Mouse (Mus musculus): ENCODE measurements around the gene Rgs6. TPM values are rescaled to one million over a fixed set of nuclear protein-coding genes. Genes with fewer than 3 reads are reported as not detected.

Rgs6 gene
- polyA plus RNA-seq, 1 experiment from 2014 or later: 1.4 TPM

- no peak overlapping the region for H3K4me2 ChIP-seq (replicated peaks; ENCODE audit: low read depth, low read length)
- H3K9me3 ChIP-seq (ENCODE audit: control insufficient read depth, low read depth, low read length): no peaks in the 10 kb centered on the region
- no peak overlapping the region for H3K4me3 ChIP-seq (ENCODE audit: low read depth, low read length)
- no peak overlapping the region for H3K9ac ChIP-seq (replicated peaks; ENCODE audit: low read depth, low read length)
- peaks cover 2% of the 10 kb centered on the region; the same call in 1 of the 2 replicates for H3K4me1 ChIP-seq (ENCODE audit: control insufficient read depth, insufficient read depth, low read length)
- 79% methylated on average over 7 of the region's 7 CpGs for WGBS
- ATAC-seq (ENCODE audit: insufficient number of reproducible peaks, insufficient read depth, low FRiP score, low read depth): no peak
- no peaks in the 10 kb centered on the region for H3K36me3 ChIP-seq (ENCODE audit: control insufficient read depth, insufficient read depth, low read length)
- no peak overlapping the region for H3K27ac ChIP-seq (ENCODE audit: low read length)
- no peaks in the 10 kb centered on the region for H3K27me3 ChIP-seq (ENCODE audit: control insufficient read depth, insufficient read depth, low read length)
Observed at GRCm38 (mm10) chr12:83047710-83048109, 459.6 kb downstream of the Rgs6 start.

- Histone ChIP-seq H3K27me3 (ENCODE audit: control insufficient read depth, insufficient read depth, low read length) (no peaks in the 10 kb centered on the region), H3K27ac (ENCODE audit: low read length) (no peak overlapping the region), H3K4me2 (replicated peaks; ENCODE audit: low read depth, low read length) (no peak overlapping the region), H3K36me3 (ENCODE audit: control insufficient read depth, insufficient read depth, low read length) (no peaks in the 10 kb centered on the region), H3K4me3 (ENCODE audit: low read depth, low read length) (no peak overlapping the region), H3K4me1 (ENCODE audit: control insufficient read depth, insufficient read depth, low read length) (no peaks in the 10 kb centered on the region), H3K9ac (replicated peaks; ENCODE audit: low read depth, low read length) (no peak overlapping the region), H3K9me3 (ENCODE audit: control insufficient read depth, low read depth, low read length) (no peaks in the 10 kb centered on the region)
- 63% methylated on average over 8 of the region's 8 CpGs for WGBS
- no peak for ATAC-seq (ENCODE audit: insufficient number of reproducible peaks, insufficient read depth, low FRiP score, low read depth)
Observed at GRCm38 (mm10) chr12:83050514-83050913, 462.4 kb downstream of the Rgs6 start.

DNA sequence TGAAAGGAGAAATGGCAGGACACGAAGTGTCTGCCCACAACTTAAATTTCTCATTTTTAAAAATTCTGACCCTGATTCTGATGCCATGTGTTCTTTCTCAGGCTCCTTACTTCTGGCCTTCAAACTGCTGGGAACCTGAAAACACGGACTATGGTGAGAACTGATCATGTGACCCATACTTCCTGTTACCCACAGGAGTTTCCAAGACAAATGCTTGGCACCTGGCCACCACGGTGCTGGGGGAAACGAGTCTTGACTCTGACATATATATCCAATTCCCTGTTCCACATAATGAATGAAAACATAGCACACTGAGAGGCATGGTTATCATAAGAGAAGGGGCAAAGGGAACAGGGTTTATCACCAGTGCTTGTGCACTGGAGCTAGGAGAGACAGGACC lies 464.3 kb downstream of the Rgs6 start:
- H3K4me2 ChIP-seq (replicated peaks; ENCODE audit: low read depth, low read length): no peak overlapping the region
- no peak overlapping the region for H3K9ac ChIP-seq (replicated peaks; ENCODE audit: low read depth, low read length)
- H3K36me3 ChIP-seq (ENCODE audit: control insufficient read depth, insufficient read depth, low read length): no peaks in the 10 kb centered on the region
- WGBS: 42% methylated on average over 4 of the region's 4 CpGs
- no peaks in the 10 kb centered on the region for H3K27me3 ChIP-seq (ENCODE audit: control insufficient read depth, insufficient read depth, low read length)
- no peaks in the 10 kb centered on the region for H3K9me3 ChIP-seq (ENCODE audit: control insufficient read depth, low read depth, low read length)
- H3K4me3 ChIP-seq (ENCODE audit: low read depth, low read length): no peak overlapping the region
- no peak for ATAC-seq (ENCODE audit: insufficient number of reproducible peaks, insufficient read depth, low FRiP score, low read depth)
- H3K4me1 ChIP-seq (ENCODE audit: control insufficient read depth, insufficient read depth, low read length): no peaks in the 10 kb centered on the region
- no peak overlapping the region for H3K27ac ChIP-seq (ENCODE audit: low read length)

DNA sequence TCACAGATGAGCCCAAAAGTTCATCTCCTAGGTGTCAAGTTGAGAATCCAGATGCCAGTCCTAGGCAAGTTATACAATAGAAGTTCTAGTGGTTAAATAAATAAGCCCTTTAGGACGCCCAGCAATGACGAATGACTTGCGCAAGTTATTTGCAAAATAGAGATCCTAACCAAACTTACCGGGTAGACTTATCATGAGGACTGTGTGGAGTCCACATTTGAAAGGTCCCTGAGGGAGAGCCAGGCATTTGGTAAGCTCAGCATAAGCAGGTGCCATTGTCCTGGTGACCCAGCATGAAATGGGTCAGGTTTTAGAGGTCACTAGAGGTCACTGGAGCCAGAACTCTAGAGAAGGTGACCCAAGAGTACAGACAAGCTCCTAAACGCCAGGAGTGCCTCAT lies 467.6 kb downstream of the Rgs6 start:
- H3K4me2 ChIP-seq (replicated peaks; ENCODE audit: low read depth, low read length): no peak overlapping the region

GRCm38 (mm10) chr12:83066426-83066825 lies 478.3 kb downstream of the Rgs6 start:
- ATAC-seq (ENCODE audit: insufficient number of reproducible peaks, insufficient read depth, low FRiP score, low read depth): no peak

More for the DNA sequence above, 467.6 kb downstream of the Rgs6 start:
- Histone ChIP-seq H3K27ac (ENCODE audit: low read length) (no peak overlapping the region), H3K36me3 (ENCODE audit: control insufficient read depth, insufficient read depth, low read length) (no peaks in the 10 kb centered on the region), H3K9me3 (ENCODE audit: control insufficient read depth, low read depth, low read length) (no peaks in the 10 kb centered on the region), H3K9ac (replicated peaks; ENCODE audit: low read depth, low read length) (no peak overlapping the region), H3K27me3 (ENCODE audit: control insufficient read depth, insufficient read depth, low read length) (no peaks in the 10 kb centered on the region), H3K4me3 (ENCODE audit: low read depth, low read length) (no peak overlapping the region), H3K4me1 (ENCODE audit: control insufficient read depth, insufficient read depth, low read length) (no peaks in the 10 kb centered on the region)
- ATAC-seq (ENCODE audit: insufficient number of reproducible peaks, insufficient read depth, low FRiP score, low read depth): no peak
- 70% methylated on average over 5 of the region's 5 CpGs for WGBS

GRCm38 (mm10) chr12:83070848-83071247 lies 482.8 kb downstream of the Rgs6 start:
- no peaks in the 10 kb centered on the region for H3K36me3 ChIP-seq (ENCODE audit: control insufficient read depth, insufficient read depth, low read length)
- no peaks in the 10 kb centered on the region for H3K9me3 ChIP-seq (ENCODE audit: control insufficient read depth, low read depth, low read length)
- peaks cover 9% of the 10 kb centered on the region; the same call in 1 of the 2 replicates for H3K4me1 ChIP-seq (ENCODE audit: control insufficient read depth, insufficient read depth, low read length)
- WGBS: 51% methylated on average over 5 of the region's 5 CpGs
- no peak overlapping the region for H3K9ac ChIP-seq (replicated peaks; ENCODE audit: low read depth, low read length)
- ATAC-seq (ENCODE audit: insufficient number of reproducible peaks, insufficient read depth, low FRiP score, low read depth): no peak
- no peak overlapping the region for H3K27ac ChIP-seq (ENCODE audit: low read length)
- no peak overlapping the region for H3K4me2 ChIP-seq (replicated peaks; ENCODE audit: low read depth, low read length)
- no peak overlapping the region for H3K4me3 ChIP-seq (ENCODE audit: low read depth, low read length)
- H3K27me3 ChIP-seq (ENCODE audit: control insufficient read depth, insufficient read depth, low read length): no peaks in the 10 kb centered on the region

More at GRCm38 (mm10) chr12:83066426-83066825, 478.3 kb downstream of the Rgs6 start:
- H3K27ac ChIP-seq (ENCODE audit: low read length): no peak overlapping the region
- WGBS: 78% methylated on average over 6 of the region's 6 CpGs
- no peaks in the 10 kb centered on the region for H3K9me3 ChIP-seq (ENCODE audit: control insufficient read depth, low read depth, low read length)
- H3K9ac ChIP-seq (replicated peaks; ENCODE audit: low read depth, low read length): no peak overlapping the region
- no peaks in the 10 kb centered on the region for H3K36me3 ChIP-seq (ENCODE audit: control insufficient read depth, insufficient read depth, low read length)
- H3K4me2 ChIP-seq (replicated peaks; ENCODE audit: low read depth, low read length): no peak overlapping the region
- no peaks in the 10 kb centered on the region for H3K27me3 ChIP-seq (ENCODE audit: control insufficient read depth, insufficient read depth, low read length)
- H3K4me1 ChIP-seq (ENCODE audit: control insufficient read depth, insufficient read depth, low read length): no peaks in the 10 kb centered on the region
- H3K4me3 ChIP-seq (ENCODE audit: low read depth, low read length): no peak overlapping the region

DNA sequence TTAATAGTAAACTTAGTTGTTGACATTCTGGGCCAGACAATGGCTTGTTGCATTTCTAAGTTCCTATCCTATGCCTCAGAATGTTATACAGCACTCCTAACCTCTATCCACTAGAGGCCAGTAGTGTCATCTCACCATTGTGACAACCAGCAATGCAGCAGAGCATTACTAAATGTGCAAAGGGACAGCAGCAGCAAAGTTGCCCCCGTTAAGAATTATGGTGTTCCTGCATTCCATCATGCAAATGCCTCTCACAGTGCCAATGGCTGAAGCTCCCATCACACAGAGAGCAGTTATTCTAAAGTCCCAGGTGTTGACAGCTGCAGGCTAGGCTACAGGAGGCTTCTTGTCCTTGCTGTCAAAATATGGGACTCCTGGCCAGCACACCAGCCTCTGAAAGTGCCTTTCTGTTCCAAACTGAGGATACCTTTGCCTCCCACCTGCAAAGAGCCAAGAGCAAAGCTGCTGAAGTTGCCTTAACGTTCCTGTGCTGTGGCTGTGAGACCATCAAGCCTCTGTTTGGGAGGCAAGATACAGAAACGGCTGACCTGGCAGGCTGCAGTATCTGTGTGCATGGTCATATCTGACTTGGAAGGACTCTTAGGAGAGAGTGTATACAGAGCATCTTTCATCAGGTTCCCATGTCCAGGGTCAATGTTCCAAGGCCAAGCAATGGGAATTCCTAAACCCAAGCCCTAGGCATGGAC lies 484.2 kb downstream of the Rgs6 start:
- Histone ChIP-seq H3K27me3 (ENCODE audit: control insufficient read depth, insufficient read depth, low read length) (no peaks in the 10 kb centered on the region), H3K9me3 (ENCODE audit: control insufficient read depth, low read depth, low read length) (no peaks in the 10 kb centered on the region), H3K4me3 (ENCODE audit: low read depth, low read length) (no peak overlapping the region), H3K36me3 (ENCODE audit: control insufficient read depth, insufficient read depth, low read length) (no peaks in the 10 kb centered on the region), H3K4me2 (replicated peaks; ENCODE audit: low read depth, low read length) (no peak overlapping the region), H3K9ac (replicated peaks; ENCODE audit: low read depth, low read length) (no peak overlapping the region), H3K4me1 (ENCODE audit: control insufficient read depth, insufficient read depth, low read length) (peaks cover 9% of the 10 kb centered on the region; the same call in 1 of the 2 replicates), H3K27ac (ENCODE audit: low read length) (no peak overlapping the region)
- 20% methylated on average over 3 of the region's 3 CpGs for WGBS
- ATAC-seq (ENCODE audit: insufficient number of reproducible peaks, insufficient read depth, low FRiP score, low read depth): no peak

DNA sequence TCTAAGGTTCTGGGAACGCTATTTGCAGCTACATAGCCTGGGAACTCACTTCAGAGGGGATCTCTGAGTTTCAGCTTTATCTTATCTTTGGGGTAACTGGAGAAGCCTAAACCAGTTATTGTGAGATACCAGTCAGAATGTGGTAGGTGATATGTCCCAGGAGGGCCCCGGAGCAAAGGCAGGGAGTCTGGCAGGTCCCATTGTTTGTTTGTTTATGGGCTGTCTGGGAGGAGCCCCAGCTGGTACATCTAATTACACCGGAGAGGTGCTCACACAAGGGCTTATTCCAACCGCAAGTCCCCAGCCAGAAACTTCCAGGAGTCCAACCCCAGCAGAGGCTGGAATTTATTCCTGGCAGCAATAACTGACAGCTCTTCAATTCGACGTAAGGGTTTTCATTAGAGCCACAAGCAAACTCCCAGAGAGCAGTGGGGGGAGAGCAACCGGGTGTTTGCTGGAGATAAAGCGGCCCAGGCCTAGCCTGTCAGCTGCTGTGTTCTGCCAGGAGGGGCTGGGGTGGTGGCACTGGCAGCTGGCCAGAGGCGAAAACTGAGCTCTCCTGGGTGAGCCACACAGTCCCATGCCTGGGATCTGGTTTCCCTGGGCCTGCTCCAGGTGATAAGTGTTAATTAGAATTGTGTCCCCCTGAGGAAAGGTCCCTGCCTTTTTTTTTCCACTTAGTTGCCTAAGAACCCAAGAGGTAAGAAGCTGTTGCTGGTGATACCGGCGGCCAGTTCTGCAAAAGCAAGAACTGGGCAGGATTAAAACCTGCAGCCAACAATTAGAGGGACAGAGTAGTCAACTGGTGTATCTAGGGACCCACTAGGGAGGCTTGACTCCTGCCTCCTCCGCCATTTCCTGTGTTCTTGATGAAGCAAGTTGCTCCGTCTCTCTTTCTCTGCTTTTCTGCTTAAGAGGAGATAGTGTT lies 485.1 kb downstream of the Rgs6 start:
- peaks cover 9% of the 10 kb centered on the region; the same call in 1 of the 2 replicates for H3K4me1 ChIP-seq (ENCODE audit: control insufficient read depth, insufficient read depth, low read length)
- no peaks in the 10 kb centered on the region for H3K36me3 ChIP-seq (ENCODE audit: control insufficient read depth, insufficient read depth, low read length)
- WGBS: 27% methylated on average over 13 of the region's 13 CpGs
- H3K4me3 ChIP-seq (ENCODE audit: low read depth, low read length): no peak overlapping the region
- ATAC-seq (ENCODE audit: insufficient number of reproducible peaks, insufficient read depth, low FRiP score, low read depth): peak; percentile 93
- H3K9me3 ChIP-seq (ENCODE audit: control insufficient read depth, low read depth, low read length): no peaks in the 10 kb centered on the region
- no peak overlapping the region for H3K4me2 ChIP-seq (replicated peaks; ENCODE audit: low read depth, low read length)
- H3K27me3 ChIP-seq (ENCODE audit: control insufficient read depth, insufficient read depth, low read length): no peaks in the 10 kb centered on the region
- no peak overlapping the region; the same call in 1 of the 2 replicates for H3K27ac ChIP-seq (ENCODE audit: low read length)
- H3K9ac ChIP-seq (replicated peaks; ENCODE audit: low read depth, low read length): no peak overlapping the region
